14 mouse cellular contexts compared by ENCODE assay signal in the genomic region with DNA sequence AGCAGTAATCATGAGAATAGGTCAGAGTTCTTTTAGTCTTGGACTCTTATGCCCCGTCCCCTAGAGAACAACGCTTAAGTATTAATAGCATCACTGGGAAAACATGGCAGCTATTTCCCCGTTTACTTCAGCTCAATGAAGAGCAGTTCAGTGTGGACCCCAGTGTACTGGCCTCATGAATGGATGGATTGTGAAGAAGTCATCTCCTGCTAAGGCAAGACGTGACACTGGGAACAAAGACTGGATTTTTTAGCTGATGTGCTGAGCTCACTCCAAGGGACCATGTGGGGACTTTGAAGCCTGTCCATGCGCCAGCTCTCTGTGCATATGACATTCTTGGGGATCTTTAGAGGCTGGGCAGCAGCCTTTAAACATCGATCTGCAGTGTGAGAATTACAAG.
DNase-seq lines count a peak whose midpoint lies in the region; ATAC-seq lines count a peak whose summit lies in the region.
"Had no signal": no experiment of that assay in that cellular context is flagged by ENCODE, and none has a peak within 500 bp of the region (broad histone marks: within the 10 kb centered on the region; RNA-seq: fewer than 3 reads in every experiment).

No protein-coding gene starts in this region.

- WGBS in hindbrain, embryonic 14.5 days: 65% methylated on average over 6 of the region's 6 CpGs

- no peak overlapping the region for H3K4me3 ChIP-seq in hindbrain, embryonic 14.5 days (replicated peaks; ENCODE audit: low read length)
- H3K4me3 ChIP-seq: liver, embryonic 13.5 days; neural tube, embryonic 12.5 days had no signal

- no peak overlapping the region for H3K4me2 ChIP-seq in hindbrain, embryonic 14.5 days (replicated peaks)
- H3K4me2 ChIP-seq: liver, embryonic 13.5 days; neural tube, embryonic 12.5 days had no signal

- no peak overlapping the region for H3K9ac ChIP-seq in hindbrain, embryonic 14.5 days
- H3K9ac ChIP-seq: liver, embryonic 13.5 days; neural tube, embryonic 12.5 days had no signal

- DNase-seq in embryo, embryonic 10.5 days (ENCODE audit: low spot score): peak; percentile 12
- DNase-seq in embryo, embryonic 11 days: no peak
- peak; percentile 26 for DNase-seq in left cerebral cortex, adult 11 months (ENCODE audit: low spot score)
- DNase-seq in left cerebral cortex, postnatal 36 days (ENCODE audit: low spot score in 2 of 2): no peak
- peak; percentile 81 for DNase-seq in brain, adult 2 months (ENCODE audit: low read depth, low spot score)
- no peak for DNase-seq in hindbrain, embryonic 14.5 days (ENCODE audit: low spot score)
- DNase-seq in ovary, postnatal 36 days (ENCODE audit: low spot score): no peak
- DNase-seq: adrenal gland, postnatal 10 days; gastrocnemius, postnatal 14 days; kidney, adult 8-10 months; left cerebral cortex, postnatal 4 days; liver, embryonic 13.5 days had no signal

- H3K27me3 ChIP-seq in hindbrain, embryonic 14.5 days (ENCODE audit: control insufficient read depth, insufficient read depth, low read length): no peaks in the 10 kb centered on the region
- H3K27me3 ChIP-seq: liver, embryonic 13.5 days; neural tube, embryonic 12.5 days had no signal

- H3K9me3 ChIP-seq in hindbrain, embryonic 14.5 days (ENCODE audit: control insufficient read depth, low read length): no peaks in the 10 kb centered on the region
- H3K9me3 ChIP-seq: liver, embryonic 13.5 days; neural tube, embryonic 12.5 days had no signal

- intact Hi-C loops in left cerebral cortex, postnatal 36 days (cut with DNase I): no loop called here

- ATAC-seq in hindbrain, embryonic 14.5 days (ENCODE audit: low FRiP score): peak; percentile 62; the same call in 1 of the 2 replicates
- ATAC-seq: lung, postnatal 0 days had no signal

- no peaks in the 10 kb centered on the region for H3K36me3 ChIP-seq in hindbrain, embryonic 14.5 days (replicated peaks; ENCODE audit: control insufficient read depth, insufficient read depth)
- H3K36me3 ChIP-seq: liver, embryonic 13.5 days; neural tube, embryonic 12.5 days had no signal

- no peaks in the 10 kb centered on the region for H3K4me1 ChIP-seq in hindbrain, embryonic 14.5 days (replicated peaks; ENCODE audit: control insufficient read depth, insufficient read depth, low read length)
- H3K4me1 ChIP-seq: liver, embryonic 13.5 days; neural tube, embryonic 12.5 days had no signal

- H3K27ac ChIP-seq in hindbrain, embryonic 14.5 days: no peak overlapping the region
- H3K27ac ChIP-seq: liver, embryonic 13.5 days; neural tube, embryonic 12.5 days had no signal

Comparison
In these comparisons a context has a peak if more than half of its experiments do, and no peak if none do; other contexts are left out.
1. DNase-seq: peak in embryo, embryonic 10.5 days (single experiment), left cerebral cortex, adult 11 months (single experiment) and brain, adult 2 months (single experiment); none in embryo, embryonic 11 days (single experiment), left cerebral cortex, postnatal 36 days (0 of 2), hindbrain, embryonic 14.5 days (single experiment) and ovary, postnatal 36 days (single experiment).